ENCODE assay signal across 8 mouse cellular contexts in genomic region chr19:4192251-4192985, GRCm38 (mm10). TPM values are rescaled to one million over a fixed set of nuclear protein-coding genes. Genes with fewer than 3 reads are reported as not detected.
DNase-seq lines count a peak whose midpoint lies in the region; ATAC-seq and TF ChIP-seq lines count a peak whose summit lies in the region.

No protein-coding gene starts in this region.

- no peaks in the 10 kb centered on the region for H3K27me3 ChIP-seq in embryonic facial prominence, embryonic 14.5 days (replicated peaks; ENCODE audit: control insufficient read depth, insufficient read depth, low read length)
- H3K27me3 ChIP-seq in limb, embryonic 11.5 days (ENCODE audit: control insufficient read depth, insufficient read depth, low read length), result no peaks in the 10 kb centered on the region
- no peaks in the 10 kb centered on the region for H3K27me3 ChIP-seq in stomach, embryonic 14.5 days (ENCODE audit: control insufficient read depth, insufficient read depth, low read length)

- H3K27ac ChIP-seq in gastrocnemius, adult 2 months, result peak overlapping the region; percentile 98
- H3K27ac ChIP-seq in embryonic facial prominence, embryonic 14.5 days (replicated peaks; ENCODE audit: low read depth, low read length), result peak overlapping the region; percentile 91
- peak overlapping the region; percentile 85 for H3K27ac ChIP-seq in limb, embryonic 11.5 days (replicated peaks; ENCODE audit: low read depth, low read length)
- H3K27ac ChIP-seq in stomach, embryonic 14.5 days (ENCODE audit: low read length), result peak overlapping the region; percentile 96

- no peaks in the 10 kb centered on the region for H3K9me3 ChIP-seq in embryonic facial prominence, embryonic 14.5 days (ENCODE audit: control insufficient read depth, low read length)
- H3K9me3 ChIP-seq in limb, embryonic 11.5 days (ENCODE audit: control insufficient read depth, low read length), result no peaks in the 10 kb centered on the region
- H3K9me3 ChIP-seq in stomach, embryonic 14.5 days (ENCODE audit: control insufficient read depth, low read depth, low read length), result no peaks in the 10 kb centered on the region

- H3K4me3 ChIP-seq in gastrocnemius, adult 2 months, result peak overlapping the region; percentile 94
- H3K4me3 ChIP-seq in embryonic facial prominence, embryonic 14.5 days (ENCODE audit: low read depth, low read length), result peak overlapping the region; percentile 94
- peak overlapping the region; percentile 98 for H3K4me3 ChIP-seq in limb, embryonic 11.5 days (ENCODE audit: low read depth, low read length)
- H3K4me3 ChIP-seq in stomach, embryonic 14.5 days (ENCODE audit: low read depth, low read length), result peak overlapping the region; percentile 98

- TF ChIP-seq CTCF in gastrocnemius, adult 2 months (IDR thresholded peaks at IDR 0.05), result no peak

- under 1% methylated on average over 20 of the region's 52 CpGs for WGBS in embryonic facial prominence, embryonic 14.5 days
- WGBS in limb, embryonic 11.5 days, result 1% methylated on average over 49 of the region's 52 CpGs
- under 1% methylated on average over 52 of the region's 52 CpGs for WGBS in stomach, embryonic 14.5 days

- DNase-seq in gastrocnemius, adult 2 months, result no peak
- DNase-seq in gastrocnemius, postnatal 36 days, result no peak
- DNase-seq in A20 (ENCODE audit: low read depth, low spot score), result peak; percentile 40
- peak; percentile 53 for DNase-seq in embryonic facial prominence, embryonic 14.5 days (ENCODE audit: low spot score)
- DNase-seq in limb, embryonic 11.5 days (ENCODE audit: low spot score), result no peak
- DNase-seq in urinary bladder, adult 18-20 months (ENCODE audit: low spot score in 2 of 2), result no peak
- DNase-seq in ovary, postnatal 10 days (ENCODE audit: low spot score), result no peak

- H3K4me2 ChIP-seq in embryonic facial prominence, embryonic 14.5 days (ENCODE audit: low read depth, low read length), result peak overlapping the region; percentile 91
- peak overlapping the region; percentile 84 for H3K4me2 ChIP-seq in limb, embryonic 11.5 days (ENCODE audit: low read depth, severe bottlenecking)
- H3K4me2 ChIP-seq in stomach, embryonic 14.5 days (replicated peaks; ENCODE audit: low read depth, low read length), result peak overlapping the region; percentile 97

- peaks cover 42% of the 10 kb centered on the region for H3K36me3 ChIP-seq in embryonic facial prominence, embryonic 14.5 days (ENCODE audit: control insufficient read depth, insufficient read depth, low read length)
- H3K36me3 ChIP-seq in limb, embryonic 11.5 days (ENCODE audit: control insufficient read depth, insufficient read depth, low read length), result peaks cover 36% of the 10 kb centered on the region
- H3K36me3 ChIP-seq in stomach, embryonic 14.5 days (ENCODE audit: control insufficient read depth, insufficient read depth, low read length), result peaks cover 44% of the 10 kb centered on the region

- intact Hi-C loops in gastrocnemius, adult 2 months (cut with DNase I), result loop anchor here (5.0 kb wide), 1 partner anchor 65 kb away; the partner anchor contains the start of gene Aip
- intact Hi-C loops in gastrocnemius, postnatal 36 days (cut with DNase I), result no loop called here

- peaks cover 17% of the 10 kb centered on the region for H3K4me1 ChIP-seq in embryonic facial prominence, embryonic 14.5 days (ENCODE audit: control insufficient read depth, insufficient read depth, low read length)
- peaks cover 17% of the 10 kb centered on the region for H3K4me1 ChIP-seq in limb, embryonic 11.5 days (ENCODE audit: control insufficient read depth, insufficient read depth, low read length)
- H3K4me1 ChIP-seq in stomach, embryonic 14.5 days (ENCODE audit: control insufficient read depth, insufficient read depth, low read length), result peaks cover 23% of the 10 kb centered on the region

- ATAC-seq in embryonic facial prominence, embryonic 14.5 days (ENCODE audit: low read depth), result peak; percentile 45; the same call in 1 of the 2 replicates
- ATAC-seq in limb, embryonic 11.5 days (ENCODE audit: insufficient number of reproducible peaks, low FRiP score, low TSS enrichment, low read depth), result no peak
- ATAC-seq in stomach, embryonic 14.5 days (ENCODE audit: insufficient number of reproducible peaks, insufficient read depth, low FRiP score, low read depth), result peak; percentile 39; the same call in 1 of the 2 replicates

- H3K9ac ChIP-seq in embryonic facial prominence, embryonic 14.5 days (ENCODE audit: low read depth, low read length), result peak overlapping the region; percentile 96
- peak overlapping the region; percentile 94 for H3K9ac ChIP-seq in limb, embryonic 11.5 days (ENCODE audit: low read length)
- peak overlapping the region; percentile 92 for H3K9ac ChIP-seq in stomach, embryonic 14.5 days (replicated peaks; ENCODE audit: low read depth, low read length)

RNA-seq across cellular contexts. Expression of gene Ppp1ca, which starts 0.6 kb away (rescaled TPM):
- 100 to 1,000 TPM; 201 to 214 TPM for total RNA-seq in gastrocnemius, adult 2 months (2021)
- total RNA-seq in gastrocnemius, postnatal 36 days (2021), result 100 to 1,000 TPM; 196 to 211 TPM
- 744 and 800 TPM in 2 replicates for polyA plus RNA-seq in embryonic facial prominence, embryonic 14.5 days (2014; fragmentation: Nextera tagmentation; extraction: Ambion mirVana)
- polyA plus RNA-seq in limb, embryonic 11.5 days (2014; fragmentation: Nextera tagmentation; extraction: Ambion mirVana), result 952 and 995 TPM in 2 replicates
- polyA plus RNA-seq in stomach, embryonic 14.5 days (2014; fragmentation: Nextera tagmentation; extraction: Ambion mirVana), result 759 and 780 TPM in 2 replicates

RNA-seq across cellular contexts. Expression of gene Tbc1d10c, which starts 1.3 kb away (rescaled TPM):
- 1 to 10 TPM; 6.7 to 6.8 TPM for total RNA-seq in gastrocnemius, adult 2 months (2021)
- total RNA-seq in gastrocnemius, postnatal 36 days (2021), result 1 to 10 TPM; 4.7 to 5.6 TPM
- 3.6 and 3.8 TPM in 2 replicates for polyA plus RNA-seq in embryonic facial prominence, embryonic 14.5 days (2014; fragmentation: Nextera tagmentation; extraction: Ambion mirVana)
- polyA plus RNA-seq in limb, embryonic 11.5 days (2014; fragmentation: Nextera tagmentation; extraction: Ambion mirVana), result 0.89 and 1.2 TPM in 2 replicates
- polyA plus RNA-seq in stomach, embryonic 14.5 days (2014; fragmentation: Nextera tagmentation; extraction: Ambion mirVana), result 1.5 and 2.5 TPM in 2 replicates

RNA-seq across cellular contexts. Expression of gene Rad9a, which starts 9.0 kb away (rescaled TPM):
- 1 to 10 TPM; 2.8 to 3.4 TPM for total RNA-seq in gastrocnemius, adult 2 months (2021)
- 1 to 10 TPM; 2.3 to 2.9 TPM for total RNA-seq in gastrocnemius, postnatal 36 days (2021)
- polyA plus RNA-seq in embryonic facial prominence, embryonic 14.5 days (2014; fragmentation: Nextera tagmentation; extraction: Ambion mirVana), result 28.9 and 32.4 TPM in 2 replicates
- polyA plus RNA-seq in limb, embryonic 11.5 days (2014; fragmentation: Nextera tagmentation; extraction: Ambion mirVana), result 52.5 and 54.9 TPM in 2 replicates
- polyA plus RNA-seq in stomach, embryonic 14.5 days (2014; fragmentation: Nextera tagmentation; extraction: Ambion mirVana), result 33.3 and 33.5 TPM in 2 replicates

RNA-seq across cellular contexts. Expression of gene Carns1, which starts 17.1 kb away (rescaled TPM):
- 10 to 100 TPM; 23.1 to 25.9 TPM for total RNA-seq in gastrocnemius, adult 2 months (2021)
- 10 to 100 TPM; 26.0 to 26.2 TPM for total RNA-seq in gastrocnemius, postnatal 36 days (2021)
- polyA plus RNA-seq in embryonic facial prominence, embryonic 14.5 days (2014; fragmentation: Nextera tagmentation; extraction: Ambion mirVana), result 4.3 and 5.3 TPM in 2 replicates
- polyA plus RNA-seq in limb, embryonic 11.5 days (2014; fragmentation: Nextera tagmentation; extraction: Ambion mirVana), result 2.1 TPM in 2 replicates
- 0.90 and 1.3 TPM in 2 replicates for polyA plus RNA-seq in stomach, embryonic 14.5 days (2014; fragmentation: Nextera tagmentation; extraction: Ambion mirVana)

RNA-seq across cellular contexts. Expression of gene Clcf1, which starts 21.6 kb away (rescaled TPM):
- total RNA-seq in gastrocnemius, adult 2 months (2021), result under 1 TPM; 0.38 to 0.89 TPM
- under 1 TPM; 0.52 to 0.61 TPM for total RNA-seq in gastrocnemius, postnatal 36 days (2021)
- 6.0 and 6.3 TPM in 2 replicates for polyA plus RNA-seq in embryonic facial prominence, embryonic 14.5 days (2014; fragmentation: Nextera tagmentation; extraction: Ambion mirVana)
- polyA plus RNA-seq in limb, embryonic 11.5 days (2014; fragmentation: Nextera tagmentation; extraction: Ambion mirVana), result 5.0 and 7.4 TPM in 2 replicates
- 7.3 and 8.3 TPM in 2 replicates for polyA plus RNA-seq in stomach, embryonic 14.5 days (2014; fragmentation: Nextera tagmentation; extraction: Ambion mirVana)

Comparison
In these comparisons a context has a peak if more than half of its experiments do, and no peak if none do; other contexts are left out.
1. DNase-seq: peak in A20 (single experiment) and embryonic facial prominence, embryonic 14.5 days (single experiment); none in gastrocnemius, adult 2 months (single experiment), gastrocnemius, postnatal 36 days (0 of 2), limb, embryonic 11.5 days (single experiment), urinary bladder, adult 18-20 months (0 of 2) and ovary, postnatal 10 days (single experiment).
2. Peak in every context shown above with its lines, with median percentiles within 50 percentile points of each other: H3K27ac ChIP-seq, H3K4me3 ChIP-seq, H3K4me2 ChIP-seq and H3K9ac ChIP-seq.